Mouse (Mus musculus): ENCODE data around the gene Slc9a2. TPM values are rescaled to one million over a fixed set of nuclear protein-coding genes. Genes with fewer than 3 reads are reported as not detected.
"Not testable (repeated sequence)": the region's sequence is repeated elsewhere in the genome, so short reads cannot be mapped to it uniquely, and the experiment has no call there.

The Slc9a2 gene
- polyA plus RNA-seq, 1 experiment, result 0.28 TPM

DNA sequence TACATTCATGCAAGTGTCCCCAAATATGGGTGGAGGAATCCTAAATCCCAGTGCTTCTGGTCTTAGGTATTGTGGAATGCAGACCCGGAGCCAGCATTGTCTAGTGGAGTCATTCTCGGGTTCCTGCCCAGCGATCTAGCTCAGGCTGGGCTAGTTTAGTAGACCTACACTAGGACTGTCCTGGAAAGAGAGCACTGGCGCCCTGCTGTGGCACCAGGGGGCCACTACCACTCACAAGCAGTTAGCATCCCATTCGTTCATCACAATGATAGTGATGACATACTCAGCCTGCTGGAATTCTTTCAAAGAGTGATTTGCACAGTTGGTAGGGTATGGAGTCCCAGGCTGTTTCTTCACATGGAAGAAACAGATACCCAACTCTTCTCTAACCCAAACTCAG lies 3.1 kb upstream of the Slc9a2 start:
- H3K4me1 ChIP-seq (ENCODE audit: control insufficient read depth, insufficient read depth, insufficient read length, low read length), result 0 out of 2 replicates have a peak, but pooled peaks cover 2% of the 10 kb centered on the region
- no peak overlapping the region for H3K27ac ChIP-seq (replicated peaks; ENCODE audit: low read depth, low read length)
- no peak overlapping the region for H3K4me3 ChIP-seq (ENCODE audit: insufficient read depth, low read depth, low read length)

DNA sequence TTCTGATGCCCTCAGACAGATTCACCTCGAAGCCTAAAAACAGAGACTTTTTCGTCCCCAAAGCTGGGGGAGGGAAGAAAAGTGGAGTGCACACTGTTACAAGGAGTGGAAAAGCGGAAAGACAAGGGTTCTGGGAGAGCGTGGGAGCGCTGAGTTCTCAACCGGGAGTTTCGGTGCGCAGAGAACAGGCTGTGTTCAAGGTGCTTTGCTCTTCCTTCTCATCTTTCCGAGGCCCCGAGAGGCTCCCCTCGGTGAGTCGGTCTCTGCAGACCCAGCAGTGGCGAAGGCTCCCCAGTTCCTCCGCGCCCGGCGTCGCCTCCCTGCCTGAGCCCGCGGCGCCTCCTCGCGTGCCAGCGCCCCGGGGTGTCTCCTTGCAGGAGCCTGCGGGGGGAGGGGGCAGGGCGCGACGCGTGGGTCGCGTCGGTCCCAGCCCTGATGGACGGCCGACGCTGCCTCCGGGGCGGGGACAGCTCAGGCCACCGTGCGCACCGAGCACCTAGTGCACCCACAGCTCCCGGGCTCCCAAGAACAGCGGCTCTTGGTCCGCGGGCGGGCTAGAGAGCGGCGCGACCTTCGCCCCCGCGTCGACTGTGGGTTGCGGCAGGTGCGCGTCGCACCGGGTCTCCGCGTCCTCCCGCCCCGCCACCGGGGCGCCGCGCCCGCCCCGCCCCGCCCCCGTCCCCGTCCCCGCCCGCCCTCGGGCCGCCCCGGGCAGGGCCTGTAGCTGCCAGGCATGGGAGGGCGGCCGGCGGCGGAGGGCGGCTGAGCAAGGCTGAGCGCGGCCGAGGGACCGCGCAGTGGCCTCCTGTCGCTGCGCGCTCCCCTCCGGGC lies 709 bp downstream of the Slc9a2 start:
- Histone ChIP-seq H3K27ac (replicated peaks; ENCODE audit: low read depth, low read length) (no peak overlapping the region), H3K4me1 (ENCODE audit: control insufficient read depth, insufficient read depth, insufficient read length, low read length) (0 out of 2 replicates have a peak, but pooled peaks cover 2% of the 10 kb centered on the region), H3K4me3 (ENCODE audit: insufficient read depth, low read depth, low read length) (peak overlapping the region; percentile 47)

DNA sequence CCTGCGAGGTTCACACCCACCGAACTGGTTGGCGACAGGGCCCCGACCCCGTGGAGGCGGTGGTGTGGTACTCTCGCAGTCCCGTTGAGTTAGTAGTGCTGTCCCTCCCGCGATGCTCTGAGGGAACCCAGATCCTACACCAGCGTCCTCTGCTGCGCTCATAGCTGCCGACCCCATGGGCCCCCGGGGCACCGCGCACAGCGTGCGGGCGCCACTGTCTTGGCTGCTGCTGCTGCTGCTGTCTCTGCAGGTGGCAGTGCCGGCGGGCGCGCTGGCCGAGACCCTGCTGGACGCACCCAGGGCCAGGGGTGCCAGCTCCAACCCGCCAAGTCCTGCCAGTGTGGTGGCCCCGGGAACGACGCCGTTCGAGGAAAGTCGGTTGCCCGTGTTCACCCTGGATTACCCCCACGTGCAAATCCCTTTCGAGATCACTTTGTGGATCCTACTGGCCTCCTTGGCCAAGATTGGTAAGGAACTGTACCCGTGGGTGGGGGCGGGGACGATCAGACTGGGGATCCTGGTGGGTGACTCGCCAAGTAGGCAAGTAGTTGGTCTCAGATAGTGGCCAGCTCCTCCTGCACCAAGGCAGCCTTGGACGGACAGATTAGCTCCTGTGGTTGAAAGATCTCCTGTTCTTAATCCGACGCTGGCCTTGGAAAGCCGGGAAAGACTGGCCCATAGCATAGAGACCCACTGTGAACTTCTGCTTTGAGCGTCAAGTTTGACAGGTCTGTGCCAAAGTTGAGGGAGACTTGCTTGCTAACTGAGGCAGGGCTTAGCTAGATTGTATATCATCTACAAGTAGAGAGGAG lies 1.5 kb downstream of the Slc9a2 start:
- 0 out of 2 replicates have a peak, but pooled peaks cover 2% of the 10 kb centered on the region for H3K4me1 ChIP-seq (ENCODE audit: control insufficient read depth, insufficient read depth, insufficient read length, low read length)
- H3K4me3 ChIP-seq (ENCODE audit: insufficient read depth, low read depth, low read length), result peak overlapping the region; percentile 47
- no peak overlapping the region for H3K27ac ChIP-seq (replicated peaks; ENCODE audit: low read depth, low read length)

DNA sequence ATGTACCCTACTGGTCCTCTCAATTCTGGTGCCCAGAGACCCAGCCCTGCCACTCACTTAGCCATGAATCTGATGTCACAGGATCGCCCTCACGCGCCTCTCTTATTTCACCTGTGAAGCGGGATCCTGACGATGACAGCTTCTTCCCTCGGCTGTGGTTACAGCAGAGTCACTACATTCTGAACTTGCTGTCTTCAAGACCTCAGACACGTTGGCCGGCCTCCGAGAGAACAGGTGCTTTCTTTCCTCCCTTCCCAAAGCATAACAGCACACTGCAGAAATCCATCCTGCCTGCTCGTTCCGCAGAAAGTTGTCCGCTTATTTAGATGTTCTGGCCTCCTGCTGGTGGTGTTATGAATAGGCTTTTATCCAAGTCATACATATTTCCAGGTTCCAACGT lies 13.9 kb downstream of the Slc9a2 start:
- no peak overlapping the region for H3K27ac ChIP-seq (replicated peaks; ENCODE audit: low read depth, low read length)
- no peaks in the 10 kb centered on the region for H3K4me1 ChIP-seq (ENCODE audit: control insufficient read depth, insufficient read depth, insufficient read length, low read length)
- H3K4me3 ChIP-seq (ENCODE audit: insufficient read depth, low read depth, low read length), result no peak overlapping the region

DNA sequence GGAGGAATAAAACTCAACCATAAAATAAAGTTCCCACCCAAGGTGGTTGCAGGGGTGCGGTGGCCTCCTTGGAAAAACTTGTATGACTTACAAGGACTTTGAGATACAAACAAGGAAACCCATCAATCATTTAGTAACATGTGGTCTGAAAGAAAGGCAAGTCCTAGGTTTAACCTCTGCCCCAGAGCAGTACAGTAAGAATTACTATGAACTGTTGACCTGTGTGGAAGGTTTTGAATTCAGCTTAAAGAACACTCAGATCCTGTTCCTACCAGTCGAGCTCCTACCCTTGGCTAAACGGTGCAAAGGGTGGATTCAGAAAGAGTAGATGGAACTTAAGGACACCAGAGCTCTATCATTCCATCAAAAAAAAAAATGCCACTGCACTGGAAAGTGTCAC lies 16.1 kb downstream of the Slc9a2 start:
- Histone ChIP-seq H3K27ac (replicated peaks; ENCODE audit: low read depth, low read length) (no peak overlapping the region), H3K4me1 (ENCODE audit: control insufficient read depth, insufficient read depth, insufficient read length, low read length) (no peaks in the 10 kb centered on the region), H3K4me3 (ENCODE audit: insufficient read depth, low read depth, low read length) (no peak overlapping the region)

DNA sequence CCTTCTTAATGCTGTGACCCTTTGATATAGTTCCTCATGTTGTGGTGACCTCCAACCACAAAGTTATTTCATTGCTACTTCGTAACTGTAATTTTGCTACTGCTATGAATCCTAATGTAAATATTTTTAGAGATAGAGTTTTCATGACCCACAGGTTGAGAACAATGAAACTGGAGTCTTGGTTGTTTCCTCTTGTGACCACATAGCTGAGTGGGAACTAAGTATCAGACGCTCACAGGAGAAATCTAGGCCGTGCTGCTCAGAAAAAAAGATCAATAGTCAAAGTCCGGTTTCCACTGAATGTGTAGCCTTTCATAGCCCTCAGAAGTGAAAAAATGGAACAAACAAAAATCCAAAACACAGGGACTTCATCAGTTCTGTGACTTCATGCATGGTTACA lies 24.7 kb downstream of the Slc9a2 start:
- Histone ChIP-seq H3K4me1 (ENCODE audit: control insufficient read depth, insufficient read depth, insufficient read length, low read length) (no peaks in the 10 kb centered on the region), H3K27ac (replicated peaks; ENCODE audit: low read depth, low read length) (no peak overlapping the region), H3K4me3 (ENCODE audit: insufficient read depth, low read depth, low read length) (no peak overlapping the region)

DNA sequence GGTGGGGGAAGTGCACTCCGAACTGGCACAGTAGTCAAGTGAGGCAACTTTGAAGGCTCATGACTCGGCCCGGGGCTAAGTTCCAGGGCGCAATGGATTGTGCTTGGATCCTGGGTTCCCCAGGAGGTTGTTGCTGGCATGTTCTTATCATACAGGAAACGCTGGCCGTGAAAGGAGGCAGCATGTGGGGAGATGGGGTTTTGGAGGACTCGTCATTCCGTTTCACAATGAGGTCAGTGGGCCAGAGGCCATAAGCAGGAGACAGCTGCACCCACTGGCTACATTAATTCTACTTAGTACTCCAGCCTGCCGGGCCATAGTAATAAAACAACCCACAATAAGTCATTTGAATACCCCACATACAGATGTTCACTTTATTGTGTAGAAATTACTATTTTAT lies 34.6 kb downstream of the Slc9a2 start:
- H3K4me1 ChIP-seq (ENCODE audit: control insufficient read depth, insufficient read depth, insufficient read length, low read length), result 0 out of 2 replicates have a peak, but pooled peaks cover 3% of the 10 kb centered on the region
- no peak overlapping the region for H3K27ac ChIP-seq (replicated peaks; ENCODE audit: low read depth, low read length)
- H3K4me3 ChIP-seq (ENCODE audit: insufficient read depth, low read depth, low read length), result no peak overlapping the region

DNA sequence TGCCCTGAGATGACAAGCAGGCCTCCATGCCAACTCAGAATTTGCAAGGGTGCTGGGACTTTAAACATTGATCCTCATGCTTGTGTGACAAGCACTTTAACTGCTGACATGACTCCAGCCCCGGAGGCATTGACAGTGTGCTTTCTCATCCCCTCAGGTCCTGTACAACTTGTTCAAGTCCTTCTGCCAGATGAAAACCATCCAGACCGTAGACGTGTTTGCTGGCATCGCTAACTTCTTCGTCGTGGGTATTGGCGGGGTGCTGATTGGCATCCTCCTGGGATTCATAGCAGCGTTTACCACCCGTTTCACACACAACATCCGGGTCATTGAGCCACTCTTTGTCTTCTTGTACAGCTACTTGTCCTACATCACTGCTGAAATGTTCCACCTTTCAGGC lies 45.7 kb downstream of the Slc9a2 start:
- no peak overlapping the region for H3K27ac ChIP-seq (replicated peaks; ENCODE audit: low read depth, low read length)
- no peaks in the 10 kb centered on the region for H3K4me1 ChIP-seq (ENCODE audit: control insufficient read depth, insufficient read depth, insufficient read length, low read length)
- H3K4me3 ChIP-seq (ENCODE audit: insufficient read depth, low read depth, low read length), result no peak overlapping the region

DNA sequence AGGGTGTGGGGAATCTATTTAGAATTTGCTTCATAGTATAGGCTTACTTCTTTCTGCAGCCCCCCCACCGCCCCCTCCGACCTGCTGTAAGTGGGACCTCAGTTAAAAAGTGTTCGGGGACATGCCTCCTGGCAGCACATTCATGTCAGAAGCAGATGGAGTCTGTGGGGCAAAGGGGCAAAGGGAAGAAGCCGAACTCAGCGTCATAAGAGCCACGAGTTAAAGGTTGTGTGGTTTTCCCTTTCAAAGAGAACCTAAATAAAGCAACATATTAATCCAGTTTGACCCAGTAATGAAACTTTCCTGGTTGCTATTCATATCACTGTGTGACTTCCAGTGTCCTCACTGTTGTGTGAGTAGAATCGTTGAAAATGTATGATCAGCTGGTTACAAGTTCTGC lies 47.0 kb downstream of the Slc9a2 start:
- H3K4me1 ChIP-seq (ENCODE audit: control insufficient read depth, insufficient read depth, insufficient read length, low read length), result no peaks in the 10 kb centered on the region
- no peak overlapping the region for H3K4me3 ChIP-seq (ENCODE audit: insufficient read depth, low read depth, low read length)
- no peak overlapping the region for H3K27ac ChIP-seq (replicated peaks; ENCODE audit: low read depth, low read length)

DNA sequence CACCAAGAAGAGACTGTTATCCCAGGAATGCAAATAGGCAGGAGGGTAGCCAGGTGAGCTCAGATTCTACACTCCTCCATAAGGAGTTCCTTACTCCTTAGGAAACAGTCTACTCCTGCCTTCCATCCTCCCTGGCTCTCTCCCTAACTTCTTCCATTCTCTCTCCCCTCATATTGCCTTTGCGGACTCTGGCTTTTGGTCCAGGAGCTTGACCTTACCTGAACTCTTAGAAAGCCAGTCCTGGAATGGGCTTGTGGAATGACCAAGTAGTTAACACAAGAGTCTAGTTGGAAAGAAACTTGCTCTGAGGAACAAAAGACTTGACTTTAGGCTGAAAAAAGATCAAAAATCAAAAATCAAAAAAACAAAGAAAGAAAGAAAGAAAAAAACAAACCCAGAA lies 48.3 kb downstream of the Slc9a2 start:
- no peak overlapping the region for H3K27ac ChIP-seq (replicated peaks; ENCODE audit: low read depth, low read length)
- H3K4me1 ChIP-seq (ENCODE audit: control insufficient read depth, insufficient read depth, insufficient read length, low read length), result no peaks in the 10 kb centered on the region
- no peak overlapping the region for H3K4me3 ChIP-seq (ENCODE audit: insufficient read depth, low read depth, low read length)

DNA sequence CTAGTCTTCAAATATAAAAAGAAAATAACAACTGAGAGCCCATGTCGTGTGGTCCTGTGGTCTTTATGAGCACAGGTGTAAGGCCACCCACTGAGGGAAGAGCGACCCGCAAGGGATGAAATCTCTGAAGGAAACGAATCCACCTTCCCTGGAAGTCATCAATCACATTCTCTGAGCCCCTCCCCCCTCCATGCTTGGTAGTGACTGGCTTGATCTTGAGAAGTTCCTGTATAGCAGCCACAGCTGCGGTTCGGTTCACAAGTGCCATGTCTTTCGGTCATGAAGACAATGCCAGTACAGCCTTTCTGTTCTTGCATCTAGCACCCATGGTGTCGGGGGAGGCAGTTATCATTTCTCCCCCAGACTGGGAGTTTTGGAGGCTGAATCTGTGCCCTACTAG lies 57.3 kb downstream of the Slc9a2 start:
- H3K4me1 ChIP-seq (ENCODE audit: control insufficient read depth, insufficient read depth, insufficient read length, low read length), result no peaks in the 10 kb centered on the region
- no peak overlapping the region for H3K27ac ChIP-seq (replicated peaks; ENCODE audit: low read depth, low read length)
- H3K4me3 ChIP-seq (ENCODE audit: insufficient read depth, low read depth, low read length), result no peak overlapping the region

DNA sequence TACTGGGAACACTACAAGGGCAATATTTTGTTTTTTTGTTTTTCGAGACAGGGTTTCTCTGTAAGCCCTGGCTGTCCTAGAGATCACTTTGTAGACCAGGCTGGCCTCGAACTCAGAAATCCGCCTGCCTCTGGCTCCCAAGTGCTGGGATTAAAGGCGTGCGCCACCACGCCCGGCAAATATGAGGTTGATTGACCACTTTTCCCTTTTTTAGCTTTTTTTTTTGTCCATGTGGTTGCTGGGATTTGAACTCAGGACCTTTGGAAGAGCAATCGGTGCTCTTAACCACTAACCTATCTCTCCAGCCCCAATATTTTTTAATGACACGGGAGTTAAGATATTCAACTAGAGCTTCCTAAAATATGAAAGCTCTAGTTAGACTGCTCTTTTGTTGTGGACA lies 57.9 kb downstream of the Slc9a2 start:
- not testable (repeated sequence) for H3K4me3 ChIP-seq (ENCODE audit: insufficient read depth, low read depth, low read length); H3K4me1 ChIP-seq (ENCODE audit: control insufficient read depth, insufficient read depth, insufficient read length, low read length); H3K27ac ChIP-seq (replicated peaks; ENCODE audit: low read depth, low read length)

DNA sequence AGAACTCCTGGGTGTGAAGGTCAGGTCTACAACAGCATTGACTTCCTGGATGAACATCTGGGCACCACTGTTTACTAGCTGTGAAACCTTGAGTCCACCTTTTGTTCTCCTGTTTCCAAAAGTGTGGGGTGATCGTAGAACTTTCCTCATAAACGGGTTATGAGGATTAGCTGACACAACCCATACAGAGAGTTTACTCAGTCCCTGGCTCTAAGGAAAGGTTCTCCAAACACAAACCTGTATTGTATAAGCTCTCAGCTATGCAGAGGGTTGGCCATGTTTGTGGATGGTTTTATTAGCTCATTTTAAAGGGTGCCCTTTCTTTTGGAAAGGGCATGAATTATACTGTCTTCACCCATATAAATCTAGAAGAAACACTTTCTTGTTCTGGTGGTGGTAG lies 60.4 kb downstream of the Slc9a2 start:
- Histone ChIP-seq H3K4me1 (ENCODE audit: control insufficient read depth, insufficient read depth, insufficient read length, low read length) (no peaks in the 10 kb centered on the region), H3K4me3 (ENCODE audit: insufficient read depth, low read depth, low read length) (no peak overlapping the region), H3K27ac (replicated peaks; ENCODE audit: low read depth, low read length) (no peak overlapping the region)

DNA sequence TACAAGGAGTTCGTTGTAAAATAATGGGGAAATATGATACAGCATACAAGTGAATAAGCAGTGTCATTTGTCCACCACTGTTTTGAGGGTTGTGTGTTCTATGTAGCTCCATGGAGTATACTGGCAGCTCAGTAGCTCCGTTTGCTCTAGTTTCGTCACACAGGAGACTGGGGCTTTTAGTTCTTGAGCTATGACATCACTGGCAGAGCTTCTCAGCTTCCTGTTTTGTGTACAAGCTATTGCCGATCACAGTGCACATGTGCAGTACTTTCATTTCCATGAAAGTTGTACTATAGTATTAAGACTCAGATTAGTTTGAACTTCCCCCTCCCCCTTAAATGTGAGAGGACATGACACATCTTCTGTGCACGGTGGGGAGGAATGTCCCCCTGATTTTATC lies 65.7 kb downstream of the Slc9a2 start:
- H3K4me3 ChIP-seq (ENCODE audit: insufficient read depth, low read depth, low read length), result no peak overlapping the region

DNA sequence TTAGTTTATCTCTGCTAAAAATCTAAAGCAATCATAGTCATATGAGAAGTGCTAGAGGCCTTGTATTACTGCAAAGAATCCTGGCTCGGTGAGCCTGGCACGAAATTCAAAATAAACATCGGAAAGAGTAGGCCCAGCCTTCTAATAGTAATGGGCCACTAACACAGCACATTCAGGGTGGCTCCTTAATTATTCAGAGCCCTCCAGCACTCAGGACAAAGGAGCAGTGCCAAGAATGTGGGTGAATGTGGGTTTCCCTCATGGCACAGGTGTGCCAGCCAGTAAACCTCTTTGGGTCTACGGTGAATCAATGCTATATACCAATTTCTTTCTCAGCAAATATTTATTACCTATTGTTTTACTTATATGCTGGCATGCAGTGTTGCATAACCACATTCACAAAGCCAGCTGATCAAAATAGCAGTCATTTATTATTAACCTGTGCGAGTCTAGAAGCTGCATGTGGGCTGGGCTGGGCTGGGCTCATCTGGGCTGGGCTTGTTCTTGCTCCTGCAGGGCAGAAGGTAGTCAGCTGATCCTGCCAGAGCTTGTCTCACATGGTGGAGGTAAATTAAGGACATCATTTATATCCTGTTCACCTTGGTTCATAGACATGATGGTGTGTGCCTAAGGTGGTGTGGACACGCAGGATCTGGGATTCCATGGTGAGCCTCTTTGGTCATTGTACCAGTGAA lies 79.5 kb downstream of the Slc9a2 start:
- H3K27ac ChIP-seq (replicated peaks; ENCODE audit: low read depth, low read length), result no peak overlapping the region
- H3K4me1 ChIP-seq (ENCODE audit: control insufficient read depth, insufficient read depth, insufficient read length, low read length), result no peaks in the 10 kb centered on the region
- H3K4me3 ChIP-seq (ENCODE audit: insufficient read depth, low read depth, low read length), result no peak overlapping the region

More for the DNA sequence above, 65.7 kb downstream of the Slc9a2 start:
- Histone ChIP-seq H3K4me1 (ENCODE audit: control insufficient read depth, insufficient read depth, insufficient read length, low read length) (no peaks in the 10 kb centered on the region), H3K27ac (replicated peaks; ENCODE audit: low read depth, low read length) (no peak overlapping the region)
